In genomic region chr15:102089914-102090585, GRCm38 (mm10) we compare ENCODE assay signal across 20 mouse cellular contexts. TPM values are rescaled to one million over a fixed set of nuclear protein-coding genes. Genes with fewer than 3 reads are reported as not detected.
DNase-seq lines count a peak whose midpoint lies in the region; ATAC-seq and TF ChIP-seq lines count a peak whose summit lies in the region.
"Had no signal": no experiment of that assay in that cellular context is flagged by ENCODE, and none has a peak within 500 bp of the region (broad histone marks: within the 10 kb centered on the region; RNA-seq: fewer than 3 reads in every experiment).

No protein-coding gene starts in this region.

- intact Hi-C loops in gastrocnemius, adult 2 months (cut with DNase I), result no loop called here
- intact Hi-C loops in gastrocnemius, postnatal 14 days (cut with DNase I; ENCODE audit: low total_unique reads), result no loop called here

- 75% methylated on average over 12 of the region's 12 CpGs for WGBS in intestine, embryonic 16.5 days
- WGBS in intestine, postnatal 0 days, result 69% methylated on average over 12 of the region's 12 CpGs
- 76% methylated on average over 12 of the region's 12 CpGs for WGBS in liver, embryonic 13.5 days (ENCODE audit: insufficient replicate concordance)

- peaks cover 28% of the 10 kb centered on the region for H3K36me3 ChIP-seq in intestine, embryonic 16.5 days (ENCODE audit: control insufficient read depth, insufficient read depth, low read length)
- peaks cover 94% of the 10 kb centered on the region for H3K36me3 ChIP-seq in intestine, postnatal 0 days (ENCODE audit: control insufficient read depth, insufficient read depth)
- H3K36me3 ChIP-seq in liver, embryonic 13.5 days, result peaks cover 99% of the 10 kb centered on the region

- H3K4me2 ChIP-seq in intestine, embryonic 16.5 days (ENCODE audit: low read depth, low read length), result no peak overlapping the region
- H3K4me2 ChIP-seq in intestine, postnatal 0 days (replicated peaks; ENCODE audit: low read depth), result no peak overlapping the region
- H3K4me2 ChIP-seq in liver, embryonic 13.5 days, result no peak overlapping the region
- H3K4me2 ChIP-seq: embryonic facial prominence, embryonic 13.5 days; forebrain, embryonic 13.5 days; heart, embryonic 12.5 days; hindbrain, embryonic 13.5 days had no signal

- no peak for TF ChIP-seq CTCF in gastrocnemius, adult 2 months (IDR thresholded peaks at IDR 0.05)
- no peak for TF ChIP-seq CTCF in intestine, postnatal 0 days (IDR thresholded peaks at IDR 0.05; ENCODE audit: low read depth)

- peak; percentile 44 for DNase-seq in gastrocnemius, adult 2 months
- no peak for DNase-seq in gastrocnemius, postnatal 14 days
- no peak for DNase-seq in liver, embryonic 13.5 days
- DNase-seq in liver (no peak), ZHBTc4 (ENCODE audit: low read depth, low spot score) (peak; percentile 56)
- DNase-seq: adrenal gland, postnatal 14 days; cerebellum, adult 18-20 months; cerebellum, adult 9-11 months; cerebellum, postnatal 36 days; forebrain, postnatal 0 days; gastrocnemius, postnatal 36 days; heart, adult 18-20 months had no signal

- no peak overlapping the region for H3K4me3 ChIP-seq in gastrocnemius, adult 2 months
- H3K4me3 ChIP-seq in intestine, embryonic 16.5 days (ENCODE audit: low read length), result no peak overlapping the region
- no peak overlapping the region for H3K4me3 ChIP-seq in intestine, postnatal 0 days (ENCODE audit: low read depth, low read length)
- no peak overlapping the region for H3K4me3 ChIP-seq in liver, embryonic 13.5 days (replicated peaks)
- H3K4me3 ChIP-seq: embryonic facial prominence, embryonic 13.5 days; forebrain, embryonic 13.5 days; heart, embryonic 12.5 days; hindbrain, embryonic 13.5 days had no signal

- H3K4me1 ChIP-seq in intestine, embryonic 16.5 days (ENCODE audit: control insufficient read depth, insufficient read depth, low read length), result no peaks in the 10 kb centered on the region
- no peaks in the 10 kb centered on the region for H3K4me1 ChIP-seq in intestine, postnatal 0 days (replicated peaks; ENCODE audit: control insufficient read depth, insufficient read depth, low read length)
- peaks cover 8% of the 10 kb centered on the region; the same call in 1 of the 2 replicates for H3K4me1 ChIP-seq in liver, embryonic 13.5 days (replicated peaks)
- H3K4me1 ChIP-seq: embryonic facial prominence, embryonic 13.5 days; forebrain, embryonic 13.5 days; hindbrain, embryonic 13.5 days had no signal

- H3K27ac ChIP-seq in gastrocnemius, adult 2 months, result no peak overlapping the region
- no peak overlapping the region for H3K27ac ChIP-seq in intestine, embryonic 16.5 days (ENCODE audit: low read length)
- H3K27ac ChIP-seq in intestine, postnatal 0 days (ENCODE audit: low read depth, low read length), result no peak overlapping the region; the same call in 1 of the 2 replicates
- H3K27ac ChIP-seq in liver, embryonic 13.5 days, result no peak overlapping the region
- H3K27ac ChIP-seq: embryonic facial prominence, embryonic 13.5 days; forebrain, embryonic 13.5 days; hindbrain, embryonic 13.5 days; hindbrain, postnatal 0 days had no signal

- no peak overlapping the region for H3K9ac ChIP-seq in intestine, embryonic 16.5 days (ENCODE audit: low read depth, low read length)
- H3K9ac ChIP-seq in intestine, postnatal 0 days (ENCODE audit: low read depth, low read length), result no peak overlapping the region
- H3K9ac ChIP-seq in liver, embryonic 13.5 days, result no peak overlapping the region
- H3K9ac ChIP-seq: embryonic facial prominence, embryonic 13.5 days; forebrain, embryonic 13.5 days; forebrain, postnatal 0 days; heart, embryonic 12.5 days; hindbrain, embryonic 13.5 days had no signal

- no peaks in the 10 kb centered on the region for H3K27me3 ChIP-seq in intestine, embryonic 16.5 days (replicated peaks; ENCODE audit: control insufficient read depth, insufficient read depth, low read length)
- H3K27me3 ChIP-seq in intestine, postnatal 0 days (replicated peaks; ENCODE audit: control insufficient read depth, insufficient read depth, low read length), result no peaks in the 10 kb centered on the region
- H3K27me3 ChIP-seq in liver, embryonic 13.5 days, result no peaks in the 10 kb centered on the region
- H3K27me3 ChIP-seq: embryonic facial prominence, embryonic 13.5 days; forebrain, embryonic 13.5 days; heart, embryonic 12.5 days; hindbrain, embryonic 13.5 days had no signal

- H3K9me3 ChIP-seq in intestine, embryonic 16.5 days (ENCODE audit: control insufficient read depth, low read length), result no peaks in the 10 kb centered on the region
- no peaks in the 10 kb centered on the region for H3K9me3 ChIP-seq in intestine, postnatal 0 days (ENCODE audit: control insufficient read depth)
- no peaks in the 10 kb centered on the region for H3K9me3 ChIP-seq in liver, embryonic 13.5 days (replicated peaks)
- H3K9me3 ChIP-seq: embryonic facial prominence, embryonic 13.5 days; forebrain, embryonic 13.5 days; heart, embryonic 12.5 days; hindbrain, embryonic 13.5 days had no signal

- 0 out of 2 replicates have a peak, but pooled peaks have one; percentile 15 for ATAC-seq in intestine, embryonic 16.5 days
- no peak for ATAC-seq in intestine, postnatal 0 days
- ATAC-seq in liver, embryonic 13.5 days (ENCODE audit: low read depth), result peak; percentile 45; the same call in 1 of the 2 replicates
- ATAC-seq in erythroid progenitor cell, adult 5-6 weeks (replicated peaks; ENCODE audit: low FRiP score, poor library complexity, severe bottlenecking), result no peak
- ATAC-seq: forebrain, embryonic 13.5 days; forebrain, postnatal 0 days; hindbrain, postnatal 0 days had no signal

RNA-seq across cellular contexts. Expression of gene Tns2, which starts 10.2 kb away (rescaled TPM):
- 10 to 100 TPM; 39.1 to 44.1 TPM for total RNA-seq in gastrocnemius, adult 2 months (2021)
- total RNA-seq in gastrocnemius, postnatal 14 days (2021), result 10 to 100 TPM; 29.8 to 45.6 TPM
- 26.4 and 28.6 TPM in 2 replicates for polyA plus RNA-seq in intestine, embryonic 16.5 days (2015; fragmentation: Nextera tagmentation; extraction: Ambion mirVana)
- polyA plus RNA-seq in intestine, postnatal 0 days (2015; fragmentation: Nextera tagmentation; extraction: Ambion mirVana), result 11.7 and 15.0 TPM in 2 replicates
- 4.4 and 5.0 TPM in 2 replicates for polyA plus RNA-seq in liver, embryonic 13.5 days (2015; fragmentation: Nextera tagmentation; extraction: Ambion mirVana)
- 0.36 TPM in 1 of 2 replicates, not detected in the other for total RNA-seq in erythroid progenitor cell, adult 5-6 weeks (2015; ENCODE audit: low replicate concordance)
- total RNA-seq in erythroid progenitor cell, adult 5-6 weeks (2017; ENCODE audit: low replicate concordance), result not detected in 2 replicates

RNA-seq across cellular contexts. Expression of gene Eif4b, which starts 16.5 kb away (rescaled TPM):
- 100 to 1,000 TPM; 187 to 246 TPM for total RNA-seq in gastrocnemius, adult 2 months (2021)
- 100 to 1,000 TPM; 130 to 139 TPM for total RNA-seq in gastrocnemius, postnatal 14 days (2021)
- polyA plus RNA-seq in intestine, embryonic 16.5 days (2015; fragmentation: Nextera tagmentation; extraction: Ambion mirVana), result 112 and 117 TPM in 2 replicates
- 47.8 and 53.0 TPM in 2 replicates for polyA plus RNA-seq in intestine, postnatal 0 days (2015; fragmentation: Nextera tagmentation; extraction: Ambion mirVana)
- 67.5 and 79.6 TPM in 2 replicates for polyA plus RNA-seq in liver, embryonic 13.5 days (2015; fragmentation: Nextera tagmentation; extraction: Ambion mirVana)
- 34.2 and 49.9 TPM in 2 replicates for total RNA-seq in erythroid progenitor cell, adult 5-6 weeks (2015; ENCODE audit: low replicate concordance)
- total RNA-seq in erythroid progenitor cell, adult 5-6 weeks (2017; ENCODE audit: low replicate concordance), result 89.8 and 92.8 TPM in 2 replicates

RNA-seq across cellular contexts. Expression of gene Spryd3, which starts 46.0 kb away (rescaled TPM):
- 1 to 10 TPM; 4.4 to 5.8 TPM for total RNA-seq in gastrocnemius, adult 2 months (2021)
- 10 to 100 TPM; 10.0 to 12.0 TPM for total RNA-seq in gastrocnemius, postnatal 14 days (2021)
- polyA plus RNA-seq in intestine, embryonic 16.5 days (2015; fragmentation: Nextera tagmentation; extraction: Ambion mirVana), result 27.5 and 28.0 TPM in 2 replicates
- 26.3 and 26.7 TPM in 2 replicates for polyA plus RNA-seq in intestine, postnatal 0 days (2015; fragmentation: Nextera tagmentation; extraction: Ambion mirVana)
- 13.1 and 13.7 TPM in 2 replicates for polyA plus RNA-seq in liver, embryonic 13.5 days (2015; fragmentation: Nextera tagmentation; extraction: Ambion mirVana)
- 2.5 and 5.4 TPM in 2 replicates for total RNA-seq in erythroid progenitor cell, adult 5-6 weeks (2015; ENCODE audit: low replicate concordance)
- total RNA-seq in erythroid progenitor cell, adult 5-6 weeks (2017; ENCODE audit: low replicate concordance), result 2.3 and 16.0 TPM in 2 replicates

RNA-seq across cellular contexts. Expression of gene Igfbp6, which starts 54.1 kb away (rescaled TPM):
- total RNA-seq in gastrocnemius, adult 2 months (2021), result 10 to 100 TPM; 34.3 to 87.7 TPM
- total RNA-seq in gastrocnemius, postnatal 14 days (2021), result 10 to 100 TPM; 65.6 to 80.6 TPM
- polyA plus RNA-seq in intestine, embryonic 16.5 days (2015; fragmentation: Nextera tagmentation; extraction: Ambion mirVana), result 11.8 and 11.9 TPM in 2 replicates
- 27.8 and 29.1 TPM in 2 replicates for polyA plus RNA-seq in intestine, postnatal 0 days (2015; fragmentation: Nextera tagmentation; extraction: Ambion mirVana)
- polyA plus RNA-seq in liver, embryonic 13.5 days (2015; fragmentation: Nextera tagmentation; extraction: Ambion mirVana), result 1.1 and 1.2 TPM in 2 replicates
- total RNA-seq in erythroid progenitor cell, adult 5-6 weeks (2015; ENCODE audit: low replicate concordance), result not detected in 2 replicates
- not detected in 2 replicates for total RNA-seq in erythroid progenitor cell, adult 5-6 weeks (2017; ENCODE audit: low replicate concordance)

Comparison
In these comparisons a context has a peak if more than half of its experiments do, and no peak if none do; other contexts are left out.
1. DNase-seq: peak in gastrocnemius, adult 2 months (single experiment) and ZHBTc4 (single experiment); none in gastrocnemius, postnatal 14 days (single experiment), liver, embryonic 13.5 days (single experiment) and liver (single experiment).
2. ATAC-seq: peak in intestine, embryonic 16.5 days (single experiment) and liver, embryonic 13.5 days (single experiment); none in intestine, postnatal 0 days (single experiment) and erythroid progenitor cell, adult 5-6 weeks (single experiment).
3. RNA of gene Tns2, which starts 10.2 kb away (total RNA-seq): 29.8 to 45.6 TPM in gastrocnemius, postnatal 14 days and 39.1 to 44.1 TPM in gastrocnemius, adult 2 months; 0.36 TPM in erythroid progenitor cell, adult 5-6 weeks; every median in the first group is over 10 times any median in the second.